Mouse (Mus musculus) limb, embryonic 11.5 days (tissue): ENCODE data around the gene Dner. TPM values are rescaled to one million over a fixed set of nuclear protein-coding genes. Genes with fewer than 3 reads are reported as not detected.
"Not testable (repeated sequence)": the region's sequence is repeated elsewhere in the genome, so short reads cannot be mapped to it uniquely, and the experiment has no call there.

Experiments used
- ATAC-seq: fragments of 200-750 bp; cut with Nextera tagmentation; 2 replicates; pipeline ENCODE4 v1.8.0; 2017; ENCODE audit warnings: low read depth; ENCODE audit not compliant: insufficient number of reproducible peaks, low FRiP score, low TSS enrichment
- DNase-seq: peaks from one replicate; pipeline ENCODE4 v3.0.0-alpha.2; 2015; ENCODE audit warnings: low spot score
- H3K27ac ChIP-seq: fragments of 300-500 bp; sonication (generic); replicated peaks from 2 replicates; pipeline ENCODE4 v1.5.1; 2014; ENCODE audit warnings: low read depth, mild to moderate bottlenecking, low read length
- H3K27me3 ChIP-seq: fragments of 300-500 bp; sonication (generic); 2 replicates; pipeline ENCODE4 v1.6.1; 2014; ENCODE audit warnings: mild to moderate bottlenecking, low read length, mixed read lengths; ENCODE audit not compliant: control insufficient read depth, insufficient read depth
- H3K36me3 ChIP-seq: fragments of 300-500 bp; sonication (generic); 2 replicates; pipeline ENCODE4 v1.6.1; 2014; ENCODE audit warnings: mild to moderate bottlenecking, low read length, moderate library complexity, mixed read lengths; ENCODE audit not compliant: control insufficient read depth, insufficient read depth
- H3K4me1 ChIP-seq: fragments of 300-500 bp; sonication (generic); 2 replicates; pipeline ENCODE4 v1.6.1; 2014; ENCODE audit warnings: low read length, mixed read lengths; ENCODE audit not compliant: control insufficient read depth, insufficient read depth
- H3K4me2 ChIP-seq: fragments of 300-500 bp; sonication (generic); 2 replicates; pipeline ENCODE4 v1.6.1; 2014; ENCODE audit warnings: low read depth, mild to moderate bottlenecking, moderate library complexity; ENCODE audit not compliant: severe bottlenecking
- H3K4me3 ChIP-seq: fragments of 300-500 bp; sonication (generic); 2 replicates; pipeline ENCODE4 v1.5.1; 2014; ENCODE audit warnings: low read depth, low read length
- H3K9ac ChIP-seq: fragments of 300-500 bp; sonication (generic); 2 replicates; pipeline ENCODE4 v1.6.1; 2014; ENCODE audit warnings: mild to moderate bottlenecking, low read length
- H3K9me3 ChIP-seq: fragments of 300-500 bp; sonication (generic); 2 replicates; pipeline ENCODE4 v1.6.1; 2016; ENCODE audit warnings: low read length; ENCODE audit not compliant: control insufficient read depth
- WGBS: fragments of 180-500 bp; shearing (Covaris S2); extraction: QIAGEN DNeasy Blood & Tissue Kit; methylation state at CpG from one replicate; pipeline ENCODE4 v1.1.7; 2014; 5-methylcytosine and 5-hydroxymethylcytosine counted together
- polyA plus RNA-seq: library from polyadenylated mRNA; unstranded; fragments of >200 nt; fragmentation: Nextera tagmentation; extraction: Ambion mirVana; gene quantifications from 2 replicates; pipeline ENCODE4 v1.2.1, GENCODE M21; 2014

Dner gene
- polyA plus RNA-seq, 1 experiment from 2014 or later: 1.1 TPM

- Histone ChIP-seq H3K4me2 (no peak overlapping the region), H3K36me3 (no peaks in the 10 kb centered on the region), H3K9me3 (no peaks in the 10 kb centered on the region), H3K4me3 (no peak overlapping the region), H3K27ac (no peak overlapping the region), H3K9ac (no peak overlapping the region), H3K27me3 (no peaks in the 10 kb centered on the region), H3K4me1 (no peaks in the 10 kb centered on the region)
- no peak for ATAC-seq
- 84% methylated on average over 7 of the region's 7 CpGs for WGBS
- DNase-seq: no peak
Observed at GRCm38 (mm10) chr1:84362709-84363617, 333.1 kb downstream of the Dner start.

GRCm38 (mm10) chr1:84362209-84362608 is 333.8 kb downstream of the Dner start:
- Histone ChIP-seq H3K27ac (no peak overlapping the region), H3K36me3 (no peaks in the 10 kb centered on the region), H3K27me3 (no peaks in the 10 kb centered on the region), H3K4me1 (no peaks in the 10 kb centered on the region), H3K9ac (no peak overlapping the region), H3K4me3 (no peak overlapping the region), H3K4me2 (no peak overlapping the region), H3K9me3 (no peaks in the 10 kb centered on the region)
- no peak for ATAC-seq
- 63% methylated on average over 1 of the region's 1 CpGs for WGBS
- no peak for DNase-seq

GRCm38 (mm10) chr1:84361389-84361788 is 334.6 kb downstream of the Dner start:
- no peak for ATAC-seq
- WGBS: 85% methylated on average over 3 of the region's 3 CpGs

GRCm38 (mm10) chr1:84359611-84360500 is 336.2 kb downstream of the Dner start:
- no peak for ATAC-seq
- Histone ChIP-seq H3K27me3 (no peaks in the 10 kb centered on the region), H3K36me3 (no peaks in the 10 kb centered on the region), H3K4me1 (no peaks in the 10 kb centered on the region), H3K9me3 (no peaks in the 10 kb centered on the region), H3K27ac (no peak overlapping the region), H3K4me3 (no peak overlapping the region), H3K9ac (no peak overlapping the region), H3K4me2 (no peak overlapping the region)
- no peak for DNase-seq
- 86% methylated on average over 6 of the region's 6 CpGs for WGBS

More at GRCm38 (mm10) chr1:84361389-84361788, 334.6 kb downstream of the Dner start:
- Histone ChIP-seq H3K4me3 (no peak overlapping the region), H3K27me3 (no peaks in the 10 kb centered on the region), H3K36me3 (no peaks in the 10 kb centered on the region), H3K9ac (no peak overlapping the region), H3K9me3 (no peaks in the 10 kb centered on the region), H3K4me1 (no peaks in the 10 kb centered on the region), H3K4me2 (no peak overlapping the region), H3K27ac (no peak overlapping the region)
- no peak for DNase-seq

GRCm38 (mm10) chr1:84357216-84357615 is 338.8 kb downstream of the Dner start:
- WGBS: 93% methylated on average over 5 of the region's 5 CpGs
- Histone ChIP-seq H3K9me3 (no peaks in the 10 kb centered on the region), H3K27ac (no peak overlapping the region), H3K36me3 (no peaks in the 10 kb centered on the region), H3K27me3 (no peaks in the 10 kb centered on the region), H3K4me2 (no peak overlapping the region), H3K9ac (no peak overlapping the region), H3K4me1 (no peaks in the 10 kb centered on the region), H3K4me3 (no peak overlapping the region)
- ATAC-seq (no peak), DNase-seq (no peak)

- no peak overlapping the region for H3K27ac ChIP-seq
- H3K9me3 ChIP-seq: no peaks in the 10 kb centered on the region
- 93% methylated on average over 2 of the region's 2 CpGs for WGBS
- no peaks in the 10 kb centered on the region for H3K4me1 ChIP-seq
- no peak overlapping the region for H3K4me3 ChIP-seq
- no peaks in the 10 kb centered on the region for H3K36me3 ChIP-seq
- DNase-seq (no peak), ATAC-seq (no peak)
- H3K4me2 ChIP-seq: no peak overlapping the region
- H3K9ac ChIP-seq: no peak overlapping the region
- no peaks in the 10 kb centered on the region for H3K27me3 ChIP-seq
Observed at GRCm38 (mm10) chr1:84350262-84350661, 345.8 kb downstream of the Dner start.

- no peak overlapping the region for H3K4me3 ChIP-seq
- H3K4me2 ChIP-seq: no peak overlapping the region
- no peaks in the 10 kb centered on the region for H3K4me1 ChIP-seq
- H3K36me3 ChIP-seq: no peaks in the 10 kb centered on the region
- ATAC-seq: no peak
- H3K27ac ChIP-seq: no peak overlapping the region
- DNase-seq: no peak
- no peaks in the 10 kb centered on the region for H3K27me3 ChIP-seq
- no peaks in the 10 kb centered on the region for H3K9me3 ChIP-seq
- H3K9ac ChIP-seq: no peak overlapping the region
- 65% methylated on average over 3 of the region's 3 CpGs for WGBS
Observed at GRCm38 (mm10) chr1:84347796-84348476, 348.1 kb downstream of the Dner start.

- H3K27me3 ChIP-seq, H3K27ac ChIP-seq, H3K4me3 ChIP-seq, ATAC-seq, H3K9ac ChIP-seq, H3K36me3 ChIP-seq, DNase-seq, H3K4me2 ChIP-seq, H3K4me1 ChIP-seq, H3K9me3 ChIP-seq: not testable (repeated sequence)
- 51% methylated on average over 3 of the region's 3 CpGs for WGBS
Observed at GRCm38 (mm10) chr1:84332797-84333196, 363.2 kb downstream of the Dner start.
